Mouse (Mus musculus) CH12.LX (cell line): Measurements from ENCODE around the gene Gm10392. TPM values are rescaled to one million over a fixed set of nuclear protein-coding genes. Genes with fewer than 3 reads are reported as not detected.

Source experiments
- DNase-seq: peaks from one replicate; pipeline ENCODE4 v3.0.0-alpha.2; 2013; ENCODE audit errors: extremely low read depth
- H3K27ac ChIP-seq: 2 replicates; pipeline ENCODE4 v1.5.1; 2012; ENCODE audit warnings: low read depth, mild to moderate bottlenecking, control low read depth, moderate library complexity; ENCODE audit not compliant: insufficient read depth
- H3K27me3 ChIP-seq: replicated peaks from 2 replicates; pipeline ENCODE3; 2012; ENCODE audit warnings: inconsistent platforms
- H3K36me3 ChIP-seq, 2 experiments: replicated peaks in 1 of 2; 2 replicates each; pipeline versions ENCODE3 to v1.6.1; 2012; ENCODE audit warnings: inconsistent platforms in 1 of 2, low read length in 1 of 2, mild to moderate bottlenecking in 1 of 2, mixed read lengths in 1 of 2, moderate library complexity in 1 of 2; ENCODE audit not compliant: control insufficient read depth in 1 of 2, insufficient read depth in 1 of 2
- H3K4me1 ChIP-seq, 2 experiments: 2 replicates each; pipeline ENCODE4 v1.6.1; 2012; ENCODE audit warnings: inconsistent platforms in 1 of 2, moderate library complexity in 1 of 2; ENCODE audit not compliant: insufficient read depth in 2 of 2, control insufficient read depth in 1 of 2
- H3K4me2 ChIP-seq: 2 replicates; pipeline ENCODE4 v1.6.1; 2012; ENCODE audit warnings: low read depth, mild to moderate bottlenecking, control low read depth; ENCODE audit not compliant: poor library complexity, insufficient read depth, severe bottlenecking
- H3K4me3 ChIP-seq, 3 experiments: fragments of 150-350 bp in 1 of 3; sonication (generic) in 1 of 3; replicated peaks in 1 of 3; 2 replicates each; pipeline versions ENCODE3 to v1.5.1; 2011 to 2012; ENCODE audit warnings: low read depth in 2 of 3, low read length in 2 of 3, mild to moderate bottlenecking in 2 of 3, moderate library complexity in 2 of 3, control low read depth in 1 of 3, improper control_type of control experiment in 1 of 3, inconsistent platforms in 1 of 3, mixed read lengths in 1 of 3; ENCODE audit not compliant: poor library complexity in 1 of 3
- H3K79me2 ChIP-seq: replicated peaks from 2 replicates; pipeline ENCODE4 v1.6.1; 2012; ENCODE audit warnings: mild to moderate bottlenecking, moderate library complexity; ENCODE audit not compliant: control insufficient read depth, poor library complexity, insufficient read depth, severe bottlenecking; ENCODE audit errors: extremely low read depth
- H3K9ac ChIP-seq: 2 replicates; pipeline ENCODE4 v1.6.1; 2012; ENCODE audit warnings: low read depth, mild to moderate bottlenecking, control low read depth, moderate library complexity; ENCODE audit not compliant: insufficient read depth
- H3K9me3 ChIP-seq: replicated peaks from 2 replicates; pipeline ENCODE3; 2012; ENCODE audit warnings: low read length, inconsistent platforms, mixed read lengths
- CHD1 ChIP-seq: IDR thresholded peaks from 2 replicates; pipeline ENCODE4 v1.6.1; 2012; ENCODE audit warnings: low read depth, low read length, improper control_type of control experiment, inconsistent platforms
- CHD2 ChIP-seq: IDR thresholded peaks from 2 replicates; pipeline ENCODE4 v1.6.1; 2011; ENCODE audit warnings: low read length, improper control_type of control experiment
- EP300 ChIP-seq: IDR thresholded peaks from 2 replicates; pipeline ENCODE4 v1.6.1; 2011; ENCODE audit warnings: low read length, improper control_type of control experiment
- HCFC1 ChIP-seq: IDR thresholded peaks from 2 replicates; pipeline ENCODE4 v1.6.1; 2012; ENCODE audit warnings: low read depth, mild to moderate bottlenecking, inconsistent platforms, low read length, improper control_type of control experiment
- JUND ChIP-seq: conservative IDR thresholded peaks from 2 replicates; pipeline ENCODE4 v1.6.1; 2011; ENCODE audit warnings: low read depth, low read length, improper control_type of control experiment
- KAT2A ChIP-seq: IDR thresholded peaks from 2 replicates; pipeline ENCODE4 v1.6.1; 2012; ENCODE audit warnings: low read length, improper control_type of control experiment, inconsistent platforms; ENCODE audit not compliant: insufficient replicate concordance
- MAX ChIP-seq: IDR thresholded peaks from 2 replicates; pipeline ENCODE4 v1.6.1; 2011; ENCODE audit warnings: low read length, improper control_type of control experiment
- MXI1 ChIP-seq: IDR thresholded peaks from 2 replicates; pipeline ENCODE4 v1.6.1; 2011; ENCODE audit warnings: mild to moderate bottlenecking, low read depth, low read length, improper control_type of control experiment
- NRF1 ChIP-seq: IDR thresholded peaks from 2 replicates; pipeline ENCODE4 v1.6.1; 2014; ENCODE audit warnings: low read depth, mild to moderate bottlenecking, inconsistent platforms, low read length, improper control_type of control experiment, moderate library complexity
- POLR2A ChIP-seq: IDR thresholded peaks from 2 replicates; pipeline ENCODE4 v1.6.1; 2011; ENCODE audit warnings: low read depth, mild to moderate bottlenecking, improper control_type of control experiment, low read length
- POLR2AphosphoS2 ChIP-seq: IDR thresholded peaks from 2 replicates; pipeline ENCODE4 v1.6.1; 2011; ENCODE audit warnings: low read depth, low read length, improper control_type of control experiment
- RAD21 ChIP-seq: IDR thresholded peaks from 2 replicates; pipeline ENCODE4 v1.6.1; 2011; ENCODE audit warnings: low read depth, mild to moderate bottlenecking, low read length, improper control_type of control experiment, moderate library complexity
- RCOR1 ChIP-seq: conservative IDR thresholded peaks from 2 replicates; pipeline ENCODE4 v1.6.1; 2012; ENCODE audit warnings: low read depth, mild to moderate bottlenecking, inconsistent platforms, low read length, improper control_type of control experiment
- SMC3 ChIP-seq: IDR thresholded peaks from 2 replicates; pipeline ENCODE4 v1.6.1; 2011; ENCODE audit warnings: low read depth, low read length, improper control_type of control experiment
- TCF12 ChIP-seq: IDR thresholded peaks from 2 replicates; pipeline ENCODE4 v1.6.1; 2014; ENCODE audit warnings: low read depth, mild to moderate bottlenecking, inconsistent platforms, low read length, improper control_type of control experiment
- UBTF ChIP-seq: IDR thresholded peaks from 2 replicates; pipeline ENCODE4 v1.6.1; 2012; ENCODE audit warnings: low read depth, mild to moderate bottlenecking, inconsistent platforms, low read length, improper control_type of control experiment, moderate library complexity
- USF1 ChIP-seq: IDR thresholded peaks from 2 replicates; pipeline ENCODE4 v1.6.1; 2014; ENCODE audit warnings: low read depth, mild to moderate bottlenecking, inconsistent platforms, low read length, improper control_type of control experiment
- USF2 ChIP-seq: conservative IDR thresholded peaks from 2 replicates; pipeline ENCODE4 v1.6.1; 2011; ENCODE audit warnings: low read depth, low read length, improper control_type of control experiment
- ZKSCAN1 ChIP-seq: IDR thresholded peaks from 2 replicates; pipeline ENCODE4 v1.6.1; 2012; ENCODE audit warnings: low read depth, inconsistent platforms, low read length, improper control_type of control experiment, borderline replicate concordance
- ZNF384 ChIP-seq: IDR thresholded peaks from 2 replicates; pipeline ENCODE4 v1.6.1; 2012; ENCODE audit warnings: low read depth, low read length, improper control_type of control experiment, inconsistent platforms
- dilution Hi-C: fragments of 300-500 bp; cut with MboI; formaldehyde crosslinking; loops from 2 replicates; pipeline ENCODE4 v1.14.3; 2020; ENCODE audit warnings: low sequenced_read_pairs; ENCODE audit not compliant: extremely low pct_unique_long_range_greater_than_20kb, extremely low pct_ligation_motif_present
- in situ Hi-C: fragments of 300-500 bp; cut with MboI; formaldehyde crosslinking; loops from 3 replicates; pipeline ENCODE4 v1.14.3; 2019; ENCODE audit warnings: low sequenced_read_pairs, low pct_ligation_motif_present, low pct_unique_long_range_greater_than_20kb, mixed read lengths
- polyA plus RNA-seq: library from polyadenylated mRNA; unstranded; fragments of >175 nt; gene quantifications from 2 replicates; pipeline ENCODE4 v1.2.1, GENCODE M21; 2012; ENCODE audit warnings: low read depth; ENCODE audit not compliant: insufficient read length
- total RNA-seq, 2 experiments: library from RNA; depleted of rRNA; stranded (reverse); fragments of 300-350 nt in 1 of 2; fragments of >200 nt in 1 of 2; gene quantifications; 2 replicates each; pipeline ENCODE4 v1.2.3; 2012 to 2014

Gm10392 gene
- total and polyA plus RNA-seq, 3 experiments: 0.13 to 0.17 TPM; not detected in 1

- H3K36me3 ChIP-seq: peaks cover 52 to 92% of the 10 kb centered on the region in 2 experiments
- H3K4me3 ChIP-seq: no peak overlapping the region
- H3K4me1 ChIP-seq: peaks cover 8 to 39% of the 10 kb centered on the region in 2 experiments
- H3K9me3 ChIP-seq: no peaks in the 10 kb centered on the region
- H3K79me2 ChIP-seq: peaks cover 10% of the 10 kb centered on the region
- TF ChIP-seq TCF12 (no peak), JUND (no peak), RAD21 (no peak), EP300 (no peak), USF2 (no peak), POLR2AphosphoS2 (no peak), UBTF (no peak), POLR2A (no peak), RCOR1 (no peak)
- in situ Hi-C loops (no loop called here), dilution Hi-C loops (no loop called here)
- H3K27me3 ChIP-seq: no peaks in the 10 kb centered on the region
- DNase-seq: no peak
- H3K4me2 ChIP-seq: no peak overlapping the region
- no peak overlapping the region for H3K9ac ChIP-seq
- 0 out of 2 replicates have a peak overlapping the region, but pooled peaks have one; percentile 3 for H3K27ac ChIP-seq
These were observed 18.4 kb downstream of the Gm10392 start for GRCm38 (mm10) chr11:77500361-77501325.

GRCm38 (mm10) chr11:77499354-77499753 is 19.6 kb downstream of the Gm10392 start:
- H3K4me3 ChIP-seq: no peak overlapping the region
- no peak overlapping the region for H3K4me2 ChIP-seq
- H3K79me2 ChIP-seq: peaks cover 23% of the 10 kb centered on the region
- dilution Hi-C loops: no loop called here
- no peaks in the 10 kb centered on the region for H3K9me3 ChIP-seq
- H3K27ac ChIP-seq: no peak overlapping the region
- peaks cover 39 to 81% of the 10 kb centered on the region in 2 experiments for H3K36me3 ChIP-seq
- no peak for DNase-seq
- H3K27me3 ChIP-seq: no peaks in the 10 kb centered on the region
- peaks cover 19 to 52% of the 10 kb centered on the region in 2 experiments for H3K4me1 ChIP-seq
- in situ Hi-C loops: loop anchor here (5.0 kb wide), 1 partner anchor 123 kb away; no protein-coding TSS in a partner anchor
- H3K9ac ChIP-seq: no peak overlapping the region
- TF ChIP-seq ZNF384: no peak
- no peak for TF ChIP-seq RCOR1
- TF ChIP-seq USF1: no peak
- no peak for TF ChIP-seq HCFC1
- TF ChIP-seq MAX: no peak
- TF ChIP-seq POLR2AphosphoS2: no peak
- TF ChIP-seq ZKSCAN1: no peak
- TF ChIP-seq MXI1: no peak
- no peak for TF ChIP-seq SMC3
- TF ChIP-seq KAT2A: no peak
- no peak for TF ChIP-seq EP300
- TF ChIP-seq JUND: no peak
- no peak for TF ChIP-seq CHD1
- TF ChIP-seq NRF1: no peak
- no peak for TF ChIP-seq CHD2
